Mouse (Mus musculus) Patski (cell line): ENCODE results near the gene Erlin1. TPM values are rescaled to one million over a fixed set of nuclear protein-coding genes. Genes with fewer than 3 reads are reported as not detected.
A peak's percentile ranks its signal among the peaks of the same experiment; 100 is the strongest.

Experiments
- ATAC-seq: fragments of 100-300 bp; one replicate; pipeline ENCODE4 v1.8.0; 2021
- CTCF ChIA-PET: fragments of 350-600 bp; sonication (Branson Sonifier 250); formaldehyde crosslinking; loops from one replicate; lab custom pipeline; 2022; ENCODE audit warnings: inconsistent platforms; lab: Charles Lee
- POLR2A ChIA-PET: fragments of 350-600 bp; sonication (Branson Sonifier 250); formaldehyde crosslinking; loops from one replicate; lab custom pipeline; 2022; ENCODE audit warnings: antibody characterized with exemption, inconsistent platforms; lab: Charles Lee
- DNase-seq: peaks from one replicate; pipeline ENCODE4 v3.0.0-alpha.2; 2011; ENCODE audit warnings: low read depth, low spot score
- H3K27me3 ChIP-seq: fragments of 371-371 bp; one replicate; pipeline ENCODE4 v1.5.1; 2021
- CTCF ChIP-seq: fragments of 100-300 bp; IDR thresholded peaks from one replicate; pipeline ENCODE4 v1.5.1; 2021
- in situ Hi-C: fragments of 300-500 bp; cut with MboI; formaldehyde crosslinking; loops from 3 replicates; pipeline ENCODE4 v1.11.1; 2018; ENCODE audit warnings: low pct_unique_long_range_greater_than_20kb, mixed read lengths
- polyA plus RNA-seq: library from polyadenylated mRNA; unstranded; gene quantifications from one replicate; pipeline ENCODE4 v1.2.3, GENCODE M21; 2021

The Erlin1 gene
- polyA plus RNA-seq, 1 experiment from 2014 or later = 32.6 TPM

- ChIA-PET CTCF (interaction anchor here (1.2 kb wide), 1 partner anchor 9 kb away, joined by 3 read pairs; no protein-coding TSS in a partner anchor), POLR2A (no interaction called here)
- no peak for ATAC-seq
- in situ Hi-C loops = no loop called here
- no peaks in the 10 kb centered on the region for H3K27me3 ChIP-seq
- TF ChIP-seq CTCF = no peak
- DNase-seq = no peak
Observed at GRCm38 (mm10) chr19:44026956-44027530, 42.5 kb downstream of the Erlin1 start.

DNA sequence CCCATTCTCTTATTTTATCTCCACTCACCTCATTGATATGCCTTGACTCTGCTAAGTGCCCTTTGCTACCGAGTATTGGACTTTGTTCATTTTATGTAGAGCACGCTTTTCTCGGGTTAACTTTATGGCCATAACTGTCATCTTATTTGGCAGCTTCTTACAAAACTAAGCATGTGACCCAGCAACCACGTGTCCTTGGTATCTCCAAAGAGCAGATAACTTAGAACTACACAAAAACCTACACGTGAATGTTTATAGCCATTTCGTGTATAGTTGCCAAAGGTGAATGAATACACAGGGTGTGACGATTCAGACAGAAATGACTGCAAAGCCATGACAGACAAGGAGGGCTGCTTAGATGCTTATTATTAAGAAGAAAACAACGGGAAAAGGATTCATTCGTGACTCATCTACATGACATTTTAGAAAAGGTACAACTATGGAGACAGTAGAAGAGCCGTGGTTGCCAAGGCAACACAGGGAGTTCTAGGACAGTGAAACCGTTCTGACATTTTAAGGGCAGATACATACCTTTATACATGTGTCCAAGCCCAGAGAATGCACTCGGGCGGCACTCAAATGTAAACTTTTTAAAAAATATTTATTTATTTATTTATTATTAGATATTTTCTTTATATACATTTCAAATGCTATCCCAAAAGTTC lies 44.5 kb downstream of the Erlin1 start:
- CTCF ChIA-PET = no interaction called here
- in situ Hi-C loops = no loop called here
- no peak for ATAC-seq
- POLR2A ChIA-PET = no interaction called here
- no peak for TF ChIP-seq CTCF
- no peaks in the 10 kb centered on the region for H3K27me3 ChIP-seq
- DNase-seq = no peak

DNA sequence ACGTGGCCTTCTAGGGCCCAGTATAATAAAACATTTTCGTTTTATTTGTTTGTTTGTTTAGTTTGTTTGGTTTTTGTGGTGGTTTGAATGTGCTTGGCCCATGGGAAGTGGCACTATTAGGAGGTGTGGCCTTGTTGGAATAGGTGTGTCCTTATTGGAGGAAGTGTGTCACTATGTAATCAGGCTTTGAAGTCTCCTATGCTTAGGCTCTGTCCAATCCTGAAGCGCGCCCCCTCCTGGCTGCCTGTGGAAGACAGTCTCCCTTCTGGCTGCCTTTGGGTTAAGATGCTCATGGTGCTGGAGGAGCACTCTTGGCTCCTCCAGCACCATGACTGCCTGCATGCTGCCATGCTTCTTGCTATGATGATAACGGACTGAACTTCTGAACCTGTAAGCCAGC lies 46.5 kb downstream of the Erlin1 start:
- POLR2A ChIA-PET = no interaction called here
- in situ Hi-C loops = no loop called here

DNA sequence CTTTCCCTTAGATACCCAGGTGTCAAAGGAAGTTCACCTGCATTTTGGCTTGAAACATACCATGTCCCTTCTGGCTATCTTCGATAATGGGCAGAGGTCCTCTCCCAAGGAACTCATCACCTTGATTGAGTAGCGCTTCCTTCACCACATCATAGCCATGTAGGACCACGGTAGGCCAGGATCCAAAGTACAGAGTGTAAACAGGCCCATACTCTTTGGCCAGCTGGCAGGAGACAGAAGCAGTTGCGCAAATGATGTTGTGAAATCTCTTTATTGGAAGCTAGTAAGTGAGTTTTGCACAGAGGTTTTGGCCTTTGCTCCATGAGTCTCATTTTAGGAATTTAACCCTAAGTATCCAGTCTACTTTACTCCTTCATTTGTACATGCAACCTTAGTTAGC lies 48.1 kb downstream of the Erlin1 start:
- POLR2A ChIA-PET = interaction anchor here (0.6 kb wide), 1 partner anchor 44 kb away, joined by 4 read pairs; no protein-coding TSS in a partner anchor
- in situ Hi-C loops = no loop called here
- no peak for TF ChIP-seq CTCF
- DNase-seq (peak; percentile 22), ATAC-seq (peak; percentile 73)
- H3K27me3 ChIP-seq = no peaks in the 10 kb centered on the region
- CTCF ChIA-PET = no interaction called here

More for the DNA sequence above, 46.5 kb downstream of the Erlin1 start:
- TF ChIP-seq CTCF = peak; percentile 41
- no peak for ATAC-seq
- no peaks in the 10 kb centered on the region for H3K27me3 ChIP-seq
- no peak for DNase-seq
- CTCF ChIA-PET = no interaction called here

- H3K27me3 ChIP-seq = no peaks in the 10 kb centered on the region
- in situ Hi-C loops = no loop called here
- ChIA-PET POLR2A (no interaction called here), CTCF (interaction anchor here (1.1 kb wide), 1 partner anchor 16 kb away, joined by 4 read pairs; no protein-coding TSS in a partner anchor)
- ATAC-seq = no peak
- DNase-seq = no peak
- TF ChIP-seq CTCF = no peak
Observed at GRCm38 (mm10) chr19:44019739-44020138, 49.8 kb downstream of the Erlin1 start.

DNA sequence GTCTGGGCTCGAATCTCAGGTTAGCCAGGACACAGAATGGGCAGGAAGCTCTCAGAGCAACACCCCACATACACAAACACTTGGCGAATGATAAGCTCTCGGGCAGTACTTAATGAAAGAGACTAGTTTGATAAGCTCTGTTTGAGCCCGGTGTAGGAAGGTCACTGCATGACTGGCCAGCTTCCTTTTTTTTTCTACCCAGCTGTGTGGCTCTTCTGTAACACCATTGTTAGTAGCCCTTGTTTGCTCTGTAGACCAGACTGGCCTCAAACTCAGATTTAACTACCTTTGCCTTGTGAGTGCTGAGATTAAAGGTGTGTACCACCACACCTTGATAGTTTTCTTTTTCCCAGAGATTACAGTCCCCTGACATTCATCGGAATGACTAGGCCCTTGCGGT lies 55.7 kb downstream of the Erlin1 start:
- H3K27me3 ChIP-seq = peaks cover 3% of the 10 kb centered on the region
- CTCF ChIA-PET = no interaction called here
- no peak for DNase-seq
- TF ChIP-seq CTCF = no peak
- no peak for ATAC-seq
- POLR2A ChIA-PET = no interaction called here
- in situ Hi-C loops = no loop called here

GRCm38 (mm10) chr19:44008784-44009183 lies 60.8 kb downstream of the Erlin1 start:
- in situ Hi-C loops = no loop called here
- ChIA-PET CTCF (no interaction called here), POLR2A (interaction anchor here (1.2 kb wide), 1 partner anchor 9 kb away, joined by 4 read pairs; no protein-coding TSS in a partner anchor)
- no peak for TF ChIP-seq CTCF
- no peak for ATAC-seq
- H3K27me3 ChIP-seq = peaks cover 9% of the 10 kb centered on the region
- no peak for DNase-seq

GRCm38 (mm10) chr19:44007186-44007585 lies 62.4 kb downstream of the Erlin1 start:
- no peak for ATAC-seq
- TF ChIP-seq CTCF = no peak

DNA sequence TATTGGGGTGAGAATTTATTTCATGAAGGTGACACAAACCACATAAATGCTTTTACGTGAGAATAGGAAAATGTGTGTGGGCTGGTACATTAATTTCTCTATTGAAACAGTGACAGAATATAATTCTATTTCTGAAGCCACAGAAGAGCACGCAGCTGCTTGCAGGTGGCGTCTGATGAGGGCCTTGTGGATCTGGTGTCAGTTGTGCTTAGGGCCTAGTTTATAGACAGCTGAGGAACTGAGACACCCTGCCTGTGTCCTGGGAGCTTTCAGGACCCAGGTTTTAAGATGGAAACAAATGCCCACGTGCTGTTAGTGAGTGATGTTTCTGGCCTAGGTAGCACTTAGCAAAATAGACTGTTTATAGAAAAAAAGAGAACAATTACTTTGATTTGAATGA lies 64.6 kb downstream of the Erlin1 start:
- peaks cover 27% of the 10 kb centered on the region for H3K27me3 ChIP-seq
- ATAC-seq (no peak), DNase-seq (no peak)
- in situ Hi-C loops = no loop called here
- CTCF ChIA-PET = interaction anchor here (0.9 kb wide), 1 partner anchor 11 kb away, joined by 3 read pairs; no protein-coding TSS in a partner anchor
- TF ChIP-seq CTCF = no peak
- POLR2A ChIA-PET = interaction anchor here (1.1 kb wide), 1 partner anchor 10 kb away, joined by 3 read pairs; no protein-coding TSS in a partner anchor

More at GRCm38 (mm10) chr19:44007186-44007585, 62.4 kb downstream of the Erlin1 start:
- in situ Hi-C loops = no loop called here
- H3K27me3 ChIP-seq = peaks cover 7% of the 10 kb centered on the region
- ChIA-PET CTCF (interaction anchor here (1.5 kb wide), 1 partner anchor 175 kb away, joined by 3 read pairs; no protein-coding TSS in a partner anchor), POLR2A (no interaction called here)
- DNase-seq = no peak

- CTCF ChIA-PET = interaction anchor here (0.9 kb wide), 1 partner anchor 12 kb away, joined by 3 read pairs; no protein-coding TSS in a partner anchor
- in situ Hi-C loops = no loop called here
- DNase-seq (no peak), ATAC-seq (no peak)
- peaks cover 33% of the 10 kb centered on the region for H3K27me3 ChIP-seq
- POLR2A ChIA-PET = no interaction called here
- no peak for TF ChIP-seq CTCF
Observed at GRCm38 (mm10) chr19:44004261-44004660, 65.3 kb downstream of the Erlin1 start.

DNA sequence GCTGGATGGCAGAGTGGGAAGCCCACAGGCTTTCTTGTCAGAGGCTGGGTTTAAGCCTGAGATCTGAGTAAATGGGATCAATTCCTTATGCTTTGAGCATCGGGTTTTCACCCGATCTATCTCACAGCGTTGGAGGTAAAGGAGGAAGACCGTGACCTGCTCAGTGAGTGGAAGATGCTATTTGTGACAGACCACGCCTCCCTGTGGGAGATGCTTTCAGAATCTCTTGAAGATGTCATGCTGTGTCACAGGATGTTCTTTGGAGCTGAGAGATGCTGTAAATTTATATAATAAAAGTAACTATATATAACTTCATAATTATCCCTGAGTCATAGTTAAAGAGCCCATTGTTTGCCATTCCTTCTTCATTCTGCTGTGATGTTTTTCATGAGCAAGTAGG lies 68.9 kb downstream of the Erlin1 start:
- TF ChIP-seq CTCF = no peak
- ChIA-PET CTCF (interaction anchor here (0.6 kb wide), 1 partner anchor 16 kb away, joined by 3 read pairs; no protein-coding TSS in a partner anchor), POLR2A (no interaction called here)
- DNase-seq (no peak), ATAC-seq (no peak)
- in situ Hi-C loops = no loop called here
- H3K27me3 ChIP-seq = peaks cover 31% of the 10 kb centered on the region
